In genomic region chr3:64842299-64842698, GRCm38 (mm10) we compare ENCODE assay signal across 9 mouse cellular contexts. TPM values are rescaled to one million over a fixed set of nuclear protein-coding genes. Genes with fewer than 3 reads are reported as not detected.
DNase-seq lines count a peak whose midpoint lies in the region; ATAC-seq and TF ChIP-seq lines count a peak whose summit lies in the region.
"Had no signal": no experiment of that assay in that cellular context is flagged by ENCODE, and none has a peak within 500 bp of the region (broad histone marks: within the 10 kb centered on the region; RNA-seq: fewer than 3 reads in every experiment).

No protein-coding gene starts in this region.

- 13% methylated on average over 4 of the region's 4 CpGs for WGBS in forebrain, embryonic 10.5 days
- WGBS in forebrain, embryonic 16.5 days: 10% methylated on average over 4 of the region's 4 CpGs
- 11% methylated on average over 4 of the region's 4 CpGs for WGBS in forebrain, embryonic 11.5 days
- 8% methylated on average over 4 of the region's 4 CpGs for WGBS in lung, adult 2 months

- peak; percentile 32 for DNase-seq in forebrain, embryonic 10.5 days (ENCODE audit: extremely low spot score, low spot score)
- peak; percentile 61 for DNase-seq in 416B (ENCODE audit: low read depth)
- peak; percentile 71 for DNase-seq in brain, adult 2 months (ENCODE audit: low read depth, low spot score)
- peak; percentile 76 for DNase-seq in forebrain, embryonic 11.5 days (ENCODE audit: low spot score)
- DNase-seq in kidney, postnatal 10 days: peak; percentile 69
- peak; percentile 10 for DNase-seq in lung, adult 2 months
- DNase-seq in right cerebral cortex, postnatal 14 days: peak; percentile 43

- no peak overlapping the region for H3K27ac ChIP-seq in forebrain, embryonic 10.5 days
- H3K27ac ChIP-seq in forebrain, embryonic 16.5 days (ENCODE audit: low read length): no peak overlapping the region
- no peak overlapping the region for H3K27ac ChIP-seq in forebrain, embryonic 11.5 days (ENCODE audit: low read depth, low read length)
- H3K27ac ChIP-seq: stomach, embryonic 15.5 days had no signal

- TF ChIP-seq CTCF in lung, adult 2 months (IDR thresholded peaks at IDR 0.05; ENCODE audit: insufficient read depth, low read length): peak; percentile 60

- H3K4me2 ChIP-seq in forebrain, embryonic 16.5 days (ENCODE audit: low read length): no peak overlapping the region
- H3K4me2 ChIP-seq in forebrain, embryonic 11.5 days (ENCODE audit: low read depth, low read length, severe bottlenecking): no peak overlapping the region
- H3K4me2 ChIP-seq: stomach, embryonic 15.5 days had no signal

- H3K36me3 ChIP-seq in forebrain, embryonic 10.5 days (replicated peaks): no peaks in the 10 kb centered on the region
- no peaks in the 10 kb centered on the region for H3K36me3 ChIP-seq in forebrain, embryonic 16.5 days (ENCODE audit: control insufficient read depth, insufficient read depth)
- H3K36me3 ChIP-seq in forebrain, embryonic 11.5 days (ENCODE audit: control insufficient read depth, insufficient read depth, low read length): no peaks in the 10 kb centered on the region
- H3K36me3 ChIP-seq: stomach, embryonic 15.5 days had no signal

- no peaks in the 10 kb centered on the region for H3K9me3 ChIP-seq in forebrain, embryonic 10.5 days
- no peaks in the 10 kb centered on the region for H3K9me3 ChIP-seq in forebrain, embryonic 16.5 days (ENCODE audit: control insufficient read depth, low read length)
- H3K9me3 ChIP-seq in forebrain, embryonic 11.5 days (ENCODE audit: control insufficient read depth, low read length): no peaks in the 10 kb centered on the region
- H3K9me3 ChIP-seq: stomach, embryonic 15.5 days had no signal

- no peak overlapping the region for H3K4me3 ChIP-seq in forebrain, embryonic 10.5 days
- H3K4me3 ChIP-seq in forebrain, embryonic 16.5 days (replicated peaks; ENCODE audit: low read length): no peak overlapping the region
- H3K4me3 ChIP-seq in forebrain, embryonic 11.5 days (ENCODE audit: low read depth, low read length): no peak overlapping the region
- H3K4me3 ChIP-seq in lung, adult 2 months (replicated peaks; ENCODE audit: extremely low read depth, low read depth, low read length): no peak overlapping the region
- H3K4me3 ChIP-seq: stomach, embryonic 15.5 days had no signal

- no peak overlapping the region for H3K9ac ChIP-seq in forebrain, embryonic 16.5 days (replicated peaks; ENCODE audit: low read depth, low read length)
- no peak overlapping the region for H3K9ac ChIP-seq in forebrain, embryonic 11.5 days (ENCODE audit: low read length)
- H3K9ac ChIP-seq: stomach, embryonic 15.5 days had no signal

- TF ChIP-seq POLR2A in lung, adult 2 months (IDR thresholded peaks at IDR 0.05; ENCODE audit: borderline replicate concordance, extremely low read depth, low read depth, low read length): no peak

- ATAC-seq in forebrain, embryonic 16.5 days: no peak
- 0 out of 2 replicates have a peak, but pooled peaks have one; percentile 46 for ATAC-seq in forebrain, embryonic 11.5 days (replicated peaks; ENCODE audit: low FRiP score)

- no peaks in the 10 kb centered on the region for H3K4me1 ChIP-seq in forebrain, embryonic 10.5 days
- no peaks in the 10 kb centered on the region for H3K4me1 ChIP-seq in forebrain, embryonic 16.5 days (replicated peaks; ENCODE audit: control insufficient read depth, insufficient read depth, low read length)
- no peaks in the 10 kb centered on the region for H3K4me1 ChIP-seq in forebrain, embryonic 11.5 days (replicated peaks; ENCODE audit: control insufficient read depth, insufficient read depth, low read length)
- H3K4me1 ChIP-seq in lung, adult 2 months (ENCODE audit: control insufficient read depth, insufficient read depth, low read length): no peaks in the 10 kb centered on the region
- H3K4me1 ChIP-seq: stomach, embryonic 15.5 days had no signal

- no peaks in the 10 kb centered on the region for H3K27me3 ChIP-seq in forebrain, embryonic 10.5 days (ENCODE audit: poor library complexity, severe bottlenecking)
- no peaks in the 10 kb centered on the region for H3K27me3 ChIP-seq in forebrain, embryonic 16.5 days (replicated peaks; ENCODE audit: control insufficient read depth, insufficient read depth, low read length)
- H3K27me3 ChIP-seq in forebrain, embryonic 11.5 days (ENCODE audit: control insufficient read depth, insufficient read depth, low read length): no peaks in the 10 kb centered on the region
- H3K27me3 ChIP-seq: stomach, embryonic 15.5 days had no signal

RNA-seq across cellular contexts. Expression of gene Vmn2r7, which starts 2.3 kb away (rescaled TPM):
- polyA plus RNA-seq in forebrain, embryonic 10.5 days (2016; fragmentation: Nextera tagmentation; extraction: Ambion mirVana): not detected in 2 replicates
- not detected in 2 replicates for polyA plus RNA-seq in forebrain, embryonic 16.5 days (2015; fragmentation: Nextera tagmentation; extraction: Ambion mirVana)
- not detected in 2 replicates for polyA plus RNA-seq in forebrain, embryonic 11.5 days (2014; fragmentation: Nextera tagmentation; extraction: Ambion mirVana)
- polyA plus RNA-seq in lung, adult 2 months (2012; rRNA removed): not detected in 2 replicates
- polyA plus RNA-seq: stomach, embryonic 15.5 days had no signal

Comparison
In these comparisons a context has a peak if more than half of its experiments do, and no peak if none do; other contexts are left out.
1. DNase-seq: peak in every context shown above with its lines; median percentile 76 in forebrain, embryonic 11.5 days; 71 in brain, adult 2 months; 69 in kidney, postnatal 10 days; 61 in 416B; 43 in right cerebral cortex, postnatal 14 days; 32 in forebrain, embryonic 10.5 days; 10 in lung, adult 2 months.